Mouse (Mus musculus) bone marrow macrophage, adult 2 months (primary cell): ENCODE results near the gene Dusp3.

ENCODE experiments used
- CTCF ChIP-seq: IDR thresholded peaks from 2 replicates; pipeline ENCODE4 v1.5.1; 2012; ENCODE audit warnings: low read depth, mild to moderate bottlenecking, low read length, moderate library complexity
- POLR2A ChIP-seq: IDR thresholded peaks from 2 replicates; pipeline ENCODE4 v1.6.1; 2012; ENCODE audit warnings: mild to moderate bottlenecking, low read depth, low read length, borderline replicate concordance

DNA sequence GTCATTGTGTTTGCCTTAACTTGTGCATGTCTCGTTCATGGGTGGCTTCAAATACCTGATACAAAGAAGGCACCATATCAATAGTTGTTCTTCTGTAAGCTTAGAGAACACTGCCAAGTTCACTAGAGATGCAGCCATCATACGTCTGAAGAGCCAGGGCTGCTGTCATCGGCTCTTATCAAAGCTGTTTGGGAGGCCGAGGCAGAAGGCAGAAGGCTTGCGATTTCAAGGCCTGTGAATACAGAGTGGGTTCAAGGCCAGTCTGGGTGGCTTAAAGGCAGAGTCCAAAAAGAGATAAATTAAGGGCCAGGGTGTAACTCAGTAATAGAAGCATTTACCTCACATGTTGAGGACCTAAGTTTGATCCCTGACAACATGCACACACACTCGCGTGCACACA lies 49.5 kb upstream of the Dusp3 start:
- TF ChIP-seq CTCF (no peak), POLR2A (no peak)
